Mouse (Mus musculus) small intestine, adult 2 months (tissue): ENCODE measurements around the gene Saxo1. TPM values are rescaled to one million over a fixed set of nuclear protein-coding genes. Genes with fewer than 3 reads are reported as not detected.

Experiments
- H3K27ac ChIP-seq: fragments of 200-500 bp; 2 replicates; pipeline ENCODE4 v1.5.1; 2012; ENCODE audit warnings: low read depth, low read length, control low read depth, inconsistent platforms; ENCODE audit not compliant: insufficient read depth
- H3K27me3 ChIP-seq: fragments of 200-500 bp; 2 replicates; pipeline ENCODE4 v1.6.1; 2012; ENCODE audit warnings: mild to moderate bottlenecking, moderate library complexity, low read length, inconsistent platforms; ENCODE audit not compliant: control insufficient read depth, insufficient read depth
- H3K36me3 ChIP-seq: fragments of 200-500 bp; 2 replicates; pipeline ENCODE4 v1.6.1; 2012; ENCODE audit warnings: mild to moderate bottlenecking, low read length, control low read depth, inconsistent platforms; ENCODE audit not compliant: control insufficient read depth, insufficient read depth
- H3K4me1 ChIP-seq: fragments of 200-500 bp; 2 replicates; pipeline ENCODE4 v1.6.1; 2012; ENCODE audit warnings: low read length, inconsistent platforms, mixed read lengths; ENCODE audit not compliant: control insufficient read depth, insufficient read depth, insufficient read length
- H3K4me3 ChIP-seq: fragments of 200-500 bp; 2 replicates; pipeline ENCODE4 v1.5.1; 2012; ENCODE audit warnings: low read depth, mild to moderate bottlenecking, control low read depth, inconsistent platforms, low read length, moderate library complexity
- CTCF ChIP-seq: fragments of 200-500 bp; IDR thresholded peaks from 2 replicates; pipeline ENCODE4 v1.5.1; 2012; ENCODE audit warnings: low read depth, mild to moderate bottlenecking, control low read depth, inconsistent platforms, low read length, moderate library complexity, mixed read lengths; ENCODE audit not compliant: insufficient replicate concordance, insufficient read length; ENCODE audit errors: extremely low read depth
- POLR2A ChIP-seq: fragments of 200-500 bp; IDR thresholded peaks from 2 replicates; pipeline ENCODE4 v1.6.1; 2012; ENCODE audit warnings: low read depth, mild to moderate bottlenecking, control low read depth, inconsistent platforms, low read length, moderate library complexity
- WGBS: fragments of 180-500 bp; shearing (Covaris S2); methylation state at CpG from one replicate; pipeline ENCODE4 v1.1.7; 2018; 5-methylcytosine and 5-hydroxymethylcytosine counted together
- polyA plus RNA-seq: library from polyadenylated mRNA; depleted of rRNA; stranded (reverse); fragments of >200 nt; gene quantifications from 2 replicates; pipeline ENCODE4 v1.2.3, GENCODE M21; 2012

The Saxo1 gene
- polyA plus RNA-seq, 1 experiment: not detected

- Histone ChIP-seq H3K36me3 (no peaks in the 10 kb centered on the region), H3K27me3 (no peaks in the 10 kb centered on the region), H3K4me3 (no peak overlapping the region), H3K4me1 (no peaks in the 10 kb centered on the region), H3K27ac (no peak overlapping the region)
- 85% methylated on average over 3 of the region's 3 CpGs for WGBS
- TF ChIP-seq CTCF (no peak), POLR2A (no peak)
These were observed 107.7 kb downstream of the Saxo1 start for GRCm38 (mm10) chr4:86450468-86450867.

- WGBS: 56% methylated on average over 3 of the region's 3 CpGs
- Histone ChIP-seq H3K4me1 (no peaks in the 10 kb centered on the region), H3K27me3 (no peaks in the 10 kb centered on the region), H3K4me3 (no peak overlapping the region), H3K27ac (no peak overlapping the region), H3K36me3 (no peaks in the 10 kb centered on the region)
- TF ChIP-seq POLR2A (no peak), CTCF (no peak)
These were observed 121.8 kb downstream of the Saxo1 start for GRCm38 (mm10) chr4:86436336-86436735.

- Histone ChIP-seq H3K27ac (no peak overlapping the region), H3K4me3 (no peak overlapping the region), H3K27me3 (no peaks in the 10 kb centered on the region), H3K4me1 (no peaks in the 10 kb centered on the region), H3K36me3 (no peaks in the 10 kb centered on the region)
- TF ChIP-seq CTCF (no peak), POLR2A (no peak)
- 71% methylated on average over 3 of the region's 3 CpGs for WGBS
These were observed 122.5 kb downstream of the Saxo1 start for GRCm38 (mm10) chr4:86435631-86436030.

GRCm38 (mm10) chr4:86428091-86428745 is 129.9 kb downstream of the Saxo1 start:
- H3K4me3 ChIP-seq: no peak overlapping the region
- TF ChIP-seq POLR2A (no peak), CTCF (no peak)
- H3K4me1 ChIP-seq: no peaks in the 10 kb centered on the region
- no peak overlapping the region for H3K27ac ChIP-seq
- H3K27me3 ChIP-seq: no peaks in the 10 kb centered on the region
- 79% methylated on average over 6 of the region's 6 CpGs for WGBS
- H3K36me3 ChIP-seq: no peaks in the 10 kb centered on the region

GRCm38 (mm10) chr4:86427312-86427711 is 130.8 kb downstream of the Saxo1 start:
- H3K27ac ChIP-seq: no peak overlapping the region
- TF ChIP-seq POLR2A (no peak), CTCF (no peak)
- 75% methylated on average over 5 of the region's 5 CpGs for WGBS
- no peaks in the 10 kb centered on the region for H3K4me1 ChIP-seq
- no peaks in the 10 kb centered on the region for H3K36me3 ChIP-seq
- H3K4me3 ChIP-seq: no peak overlapping the region
- no peaks in the 10 kb centered on the region for H3K27me3 ChIP-seq

GRCm38 (mm10) chr4:86426549-86426948 is 131.6 kb downstream of the Saxo1 start:
- H3K36me3 ChIP-seq: no peaks in the 10 kb centered on the region
- TF ChIP-seq CTCF (no peak), POLR2A (no peak)
- H3K4me3 ChIP-seq: no peak overlapping the region
- WGBS: 89% methylated on average over 11 of the region's 11 CpGs
- H3K27me3 ChIP-seq: no peaks in the 10 kb centered on the region
- no peaks in the 10 kb centered on the region for H3K4me1 ChIP-seq
- no peak overlapping the region for H3K27ac ChIP-seq

- no peaks in the 10 kb centered on the region for H3K36me3 ChIP-seq
- WGBS: 72% methylated on average over 7 of the region's 7 CpGs
- no peak overlapping the region for H3K27ac ChIP-seq
- no peaks in the 10 kb centered on the region for H3K27me3 ChIP-seq
- no peaks in the 10 kb centered on the region for H3K4me1 ChIP-seq
- no peak overlapping the region for H3K4me3 ChIP-seq
- no peak for TF ChIP-seq CTCF
- no peak for TF ChIP-seq POLR2A
These were observed 132.5 kb downstream of the Saxo1 start for GRCm38 (mm10) chr4:86425581-86425980.
